Mouse (Mus musculus) ES-E14 (cell line): ENCODE measurements at regions not wholly inside any gene's neighbourhood (a gene's known extent, or its start where the extent isn't known, plus 50 kb on each side); places are given as distances from the start of the nearest gene placed in this dataset.

Experiments
- DNase-seq: peaks from one replicate; pipeline ENCODE4 v3.0.0-alpha.2; 2013; ENCODE audit warnings: low read depth, low spot score
- H3K27ac ChIP-seq: 2 replicates; pipeline ENCODE4 v1.5.1; 2012; ENCODE audit warnings: low read depth, mild to moderate bottlenecking, low read length, moderate library complexity, mixed read lengths; ENCODE audit not compliant: poor library complexity, insufficient read depth, severe bottlenecking
- H3K36me3 ChIP-seq: 2 replicates; pipeline ENCODE4 v1.6.1; 2012; ENCODE audit warnings: mild to moderate bottlenecking, low read length, moderate library complexity, mixed read lengths; ENCODE audit not compliant: control insufficient read depth, poor library complexity, insufficient read depth, severe bottlenecking
- H3K4me1 ChIP-seq, 2 experiments: fragments of 150-350 bp in 1 of 2; sonication (generic) in 1 of 2; 2 replicates each; pipeline ENCODE4 v1.6.1; 2012; ENCODE audit warnings: low read length in 2 of 2, mild to moderate bottlenecking in 1 of 2, mixed read lengths in 1 of 2; ENCODE audit not compliant: control insufficient read depth in 2 of 2, insufficient read depth in 2 of 2, poor library complexity in 1 of 2
- H3K4me3 ChIP-seq, 2 experiments: fragments of 150-350 bp in 1 of 2; sonication (generic) in 1 of 2; 2 replicates each; pipeline ENCODE4 v1.5.1; 2012; ENCODE audit warnings: low read length in 2 of 2, low read depth in 1 of 2, mild to moderate bottlenecking in 1 of 2, mixed read lengths in 1 of 2; ENCODE audit not compliant: insufficient read depth in 1 of 2, poor library complexity in 1 of 2, severe bottlenecking in 1 of 2
- H3K9ac ChIP-seq: 2 replicates; pipeline ENCODE4 v1.6.1; 2012; ENCODE audit warnings: low read depth, mild to moderate bottlenecking, low read length, mixed read lengths; ENCODE audit not compliant: poor library complexity, insufficient read depth, severe bottlenecking
- H3K9me3 ChIP-seq: fragments of 150-350 bp; sonication (generic); 2 replicates; pipeline ENCODE4 v1.6.1; 2012; ENCODE audit warnings: low read depth, mild to moderate bottlenecking, low read length; ENCODE audit not compliant: control insufficient read depth, insufficient read depth
- CHD2 ChIP-seq: IDR thresholded peaks from 2 replicates; pipeline ENCODE4 v1.6.1; 2014; ENCODE audit warnings: mild to moderate bottlenecking, low read depth, low read length, inconsistent platforms
- HCFC1 ChIP-seq: IDR thresholded peaks from 2 replicates; pipeline ENCODE4 v1.6.1; 2012; ENCODE audit warnings: low read length, inconsistent platforms, borderline replicate concordance; ENCODE audit not compliant: insufficient read depth
- MAFK ChIP-seq: IDR thresholded peaks from 2 replicates; pipeline ENCODE4 v1.6.1; 2014; ENCODE audit warnings: mild to moderate bottlenecking, low read depth, low read length, inconsistent platforms; ENCODE audit not compliant: insufficient read depth
- ZC3H11A ChIP-seq: IDR thresholded peaks from 2 replicates; pipeline ENCODE4 v1.6.1; 2012; ENCODE audit warnings: low read depth, mild to moderate bottlenecking, inconsistent platforms, low read length, borderline replicate concordance
- ZNF384 ChIP-seq: IDR thresholded peaks from 2 replicates; pipeline ENCODE4 v1.6.1; 2012; ENCODE audit warnings: low read depth, low read length, inconsistent platforms
- in situ Hi-C, 2 experiments: fragments of 600-800 bp; cut with MboI; formaldehyde crosslinking; loops; one replicate each; pipeline ENCODE4 v1.15.1; 2025; ENCODE audit warnings: low sequenced_read_pairs in 2 of 2, inconsistent platforms in 1 of 2; ENCODE audit not compliant: unreplicated experiment in 2 of 2

- no peak for TF ChIP-seq ZC3H11A
- TF ChIP-seq CHD2 = no peak
- no peak for TF ChIP-seq MAFK
- no peak for DNase-seq
- H3K27ac ChIP-seq = no peak overlapping the region
- in situ Hi-C loops = no loop called here
- H3K4me3 ChIP-seq = no peak overlapping the region
- no peak overlapping the region for H3K9ac ChIP-seq
- no peaks in the 10 kb centered on the region for H3K4me1 ChIP-seq
- no peaks in the 10 kb centered on the region for H3K36me3 ChIP-seq
- peaks cover 7% of the 10 kb centered on the region; the same call in 1 of the 2 replicates for H3K9me3 ChIP-seq
Observed at GRCm38 (mm10) chr13:101957782-101958181, 189.8 kb upstream of the Pik3r1 start.

DNA sequence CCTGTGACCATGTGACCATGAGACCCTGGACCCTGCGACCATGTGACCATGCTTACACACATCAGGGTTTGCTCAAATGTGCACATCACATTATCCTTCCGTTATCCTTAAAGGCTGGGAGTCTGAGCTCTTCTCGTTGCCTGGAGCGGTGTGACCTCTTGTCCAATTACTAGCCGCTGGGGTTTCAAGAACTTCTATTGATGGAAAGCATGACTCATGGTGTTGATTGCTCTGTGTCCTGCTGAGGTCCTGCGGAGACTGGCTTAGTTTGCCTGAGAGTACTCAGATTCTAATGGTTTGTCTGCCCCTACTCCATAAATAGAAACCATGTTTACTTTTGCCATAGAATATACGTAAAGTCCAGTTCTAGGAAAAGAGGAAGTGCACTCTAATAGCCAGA is 197.5 kb upstream of the Pik3r1 start:
- no peak for TF ChIP-seq ZNF384
- TF ChIP-seq ZC3H11A = no peak
- no peak for TF ChIP-seq MAFK
- no peak for TF ChIP-seq HCFC1
- no peak for TF ChIP-seq CHD2
- no peaks in the 10 kb centered on the region for H3K4me1 ChIP-seq
- no peak overlapping the region for H3K9ac ChIP-seq
- H3K36me3 ChIP-seq = no peaks in the 10 kb centered on the region
- in situ Hi-C loops = no loop called here
- H3K27ac ChIP-seq = no peak overlapping the region
- H3K9me3 ChIP-seq = peaks cover 3% of the 10 kb centered on the region; the same call in 1 of the 2 replicates
- H3K4me3 ChIP-seq = no peak overlapping the region
- no peak for DNase-seq

DNA sequence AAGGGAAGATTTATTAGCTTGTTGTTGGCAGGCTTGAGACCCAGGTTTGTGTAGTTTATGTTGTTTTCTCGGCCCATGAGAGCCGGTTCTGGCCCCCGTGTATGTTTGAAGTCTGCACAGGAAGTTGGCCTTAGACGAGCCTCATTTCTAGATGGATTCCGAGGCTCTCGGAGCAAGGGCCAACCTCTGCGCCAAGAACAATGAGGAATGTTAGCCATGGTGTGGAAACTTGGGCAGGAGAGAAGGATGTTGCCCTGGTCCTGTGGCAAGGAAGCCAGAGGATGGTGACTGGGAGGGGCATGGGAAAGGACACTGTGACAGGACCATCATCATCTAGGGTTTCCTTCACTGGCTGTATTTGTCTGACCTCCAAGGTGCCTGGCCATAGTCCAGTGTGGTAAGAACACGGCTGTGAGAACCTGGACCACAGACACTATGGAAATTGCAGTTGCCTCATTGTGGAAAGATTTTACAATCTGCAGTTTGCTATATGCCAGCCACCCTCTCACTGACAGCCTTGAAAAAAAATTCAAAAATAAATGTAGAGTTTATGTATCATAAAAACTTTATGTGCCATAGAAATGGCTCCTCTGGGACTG is 198.9 kb upstream of the Pik3r1 start:
- no peak for DNase-seq
- TF ChIP-seq MAFK = no peak
- TF ChIP-seq HCFC1 = no peak
- TF ChIP-seq ZC3H11A = no peak
- TF ChIP-seq ZNF384 = no peak
- TF ChIP-seq CHD2 = no peak
- no peak overlapping the region for H3K9ac ChIP-seq
- in situ Hi-C loops = no loop called here
- H3K9me3 ChIP-seq = no peaks in the 10 kb centered on the region
- no peak overlapping the region for H3K4me3 ChIP-seq
- no peak overlapping the region for H3K27ac ChIP-seq
- H3K4me1 ChIP-seq = no peaks in the 10 kb centered on the region
- no peaks in the 10 kb centered on the region for H3K36me3 ChIP-seq

DNA sequence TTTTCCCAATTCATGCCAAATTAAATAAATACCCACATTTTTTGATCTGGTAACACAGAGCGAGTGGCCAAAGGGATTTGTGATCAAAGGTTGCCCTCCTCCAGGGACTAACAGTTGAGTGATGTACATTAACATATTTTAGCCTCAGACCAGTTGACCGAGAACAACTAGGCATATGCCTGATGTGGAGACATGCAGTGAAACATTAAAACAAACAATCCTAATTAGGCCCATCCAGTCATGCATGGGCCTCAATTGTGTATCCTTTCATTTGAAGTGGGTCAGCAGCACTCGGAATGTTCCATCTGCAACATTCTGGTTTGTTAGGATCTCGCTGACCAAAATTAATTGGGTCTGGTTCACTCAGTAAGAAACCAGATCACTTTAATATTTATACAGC is 199.4 kb upstream of the Pik3r1 start:
- Histone ChIP-seq H3K4me1 (no peaks in the 10 kb centered on the region), H3K36me3 (no peaks in the 10 kb centered on the region), H3K4me3 (no peak overlapping the region), H3K9me3 (no peaks in the 10 kb centered on the region), H3K27ac (no peak overlapping the region), H3K9ac (no peak overlapping the region)
- no peak for DNase-seq
- in situ Hi-C loops = no loop called here
- no peak for TF ChIP-seq CHD2

- TF ChIP-seq ZNF384 = no peak
- Histone ChIP-seq H3K4me1 (no peaks in the 10 kb centered on the region), H3K9ac (no peak overlapping the region), H3K27ac (no peak overlapping the region), H3K4me3 (no peak overlapping the region), H3K36me3 (no peaks in the 10 kb centered on the region), H3K9me3 (no peaks in the 10 kb centered on the region)
- DNase-seq = no peak
- in situ Hi-C loops = no loop called here
Observed at GRCm38 (mm10) chr13:101976766-101977165, 208.7 kb upstream of the Pik3r1 start.
